Mouse (Mus musculus): ENCODE measurements around the gene Ppp1r3a. TPM values are rescaled to one million over a fixed set of nuclear protein-coding genes. Genes with fewer than 3 reads are reported as not detected.

The Ppp1r3a gene
- total RNA-seq, 2 experiments from 2014 or later, result 0.03 to 0.26 TPM

Other genes starting within 250 kb of the Ppp1r3a start
- 1 to 10 TPM; 3.8 to 4.6 TPM for gene Foxp2, start 146.1 kb upstream of the Ppp1r3a start, total RNA-seq (2021)